Mouse (Mus musculus) ES-Bruce4 (cell line): ENCODE results near the gene Creb1. TPM values are rescaled to one million over a fixed set of nuclear protein-coding genes. Genes with fewer than 3 reads are reported as not detected.

Source experiments
- H3K27ac ChIP-seq: 2 replicates; pipeline ENCODE4 v1.5.1; 2012; ENCODE audit warnings: low read length, inconsistent platforms; ENCODE audit not compliant: insufficient read depth
- H3K27me3 ChIP-seq: 2 replicates; pipeline ENCODE4 v1.6.1; 2012; ENCODE audit warnings: mild to moderate bottlenecking, low read length, inconsistent platforms; ENCODE audit not compliant: control insufficient read depth, poor library complexity, insufficient read depth, severe bottlenecking
- H3K36me3 ChIP-seq: 2 replicates; pipeline ENCODE4 v1.6.1; 2012; ENCODE audit warnings: inconsistent platforms, mild to moderate bottlenecking, low read length, moderate library complexity; ENCODE audit not compliant: control insufficient read depth, poor library complexity, insufficient read depth, severe bottlenecking
- H3K4me1 ChIP-seq: one replicate; pipeline ENCODE4 v1.8.1; 2011; ENCODE audit warnings: low read length; ENCODE audit not compliant: control insufficient read depth, insufficient read depth
- H3K4me3 ChIP-seq: 2 replicates; pipeline ENCODE4 v1.5.1; 2011; ENCODE audit warnings: low read depth, mild to moderate bottlenecking, low read length
- H3K9ac ChIP-seq: 2 replicates; pipeline ENCODE4 v1.6.1; 2012; ENCODE audit warnings: low read depth, mild to moderate bottlenecking, inconsistent platforms; ENCODE audit not compliant: poor library complexity, severe bottlenecking
- H3K9me3 ChIP-seq: replicated peaks from 2 replicates; pipeline ENCODE4 v1.6.1; 2012; ENCODE audit warnings: mild to moderate bottlenecking, low read length, inconsistent platforms; ENCODE audit not compliant: control insufficient read depth, poor library complexity, insufficient read depth, severe bottlenecking
- CTCF ChIP-seq: IDR thresholded peaks from one replicate; pipeline ENCODE4 v1.8.1; 2011; ENCODE audit warnings: low read depth, low read length
- EP300 ChIP-seq: IDR thresholded peaks from 2 replicates; pipeline ENCODE4 v1.6.1; 2011; ENCODE audit warnings: low read depth, low read length; ENCODE audit not compliant: insufficient read depth
- POLR2A ChIP-seq: IDR thresholded peaks from one replicate; pipeline ENCODE4 v1.8.1; 2011; ENCODE audit warnings: low read length; ENCODE audit not compliant: insufficient read depth
- polyA plus RNA-seq: library from polyadenylated mRNA; stranded (reverse); fragments of >200 nt; gene quantifications from 2 replicates; pipeline ENCODE4 v1.2.4, GENCODE M21; 2011; ENCODE audit warnings: low read depth; ENCODE audit not compliant: missing spikeins, insufficient read depth, insufficient read length

Gene Creb1
- polyA plus RNA-seq, 1 experiment = 62.5 TPM

DNA sequence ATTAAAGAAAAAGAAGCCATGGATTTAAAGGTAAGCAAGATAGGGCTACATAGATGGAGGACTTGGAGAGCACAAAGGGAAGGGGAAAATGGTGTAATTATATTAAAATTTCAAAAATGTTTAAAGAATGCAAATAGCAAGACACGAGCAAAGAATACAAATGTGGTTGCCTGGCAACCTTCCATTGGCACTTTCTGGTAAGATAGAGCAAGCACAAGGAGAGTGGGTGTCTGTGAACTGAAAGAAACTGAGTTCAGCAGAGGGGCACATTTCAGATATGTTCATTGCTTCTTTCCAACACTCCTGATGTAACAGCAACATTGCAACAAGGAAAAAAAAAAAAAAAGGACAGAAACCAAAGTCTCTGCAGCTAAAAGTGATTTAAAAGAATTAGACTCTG lies 22.8 kb upstream of the Creb1 start:
- H3K9me3 ChIP-seq = no peaks in the 10 kb centered on the region
- no peak overlapping the region for H3K4me3 ChIP-seq
- no peak overlapping the region for H3K27ac ChIP-seq
- no peaks in the 10 kb centered on the region for H3K27me3 ChIP-seq
- no peaks in the 10 kb centered on the region for H3K36me3 ChIP-seq
- H3K4me1 ChIP-seq = no peaks in the 10 kb centered on the region
- H3K9ac ChIP-seq = no peak overlapping the region
- no peak for TF ChIP-seq EP300

DNA sequence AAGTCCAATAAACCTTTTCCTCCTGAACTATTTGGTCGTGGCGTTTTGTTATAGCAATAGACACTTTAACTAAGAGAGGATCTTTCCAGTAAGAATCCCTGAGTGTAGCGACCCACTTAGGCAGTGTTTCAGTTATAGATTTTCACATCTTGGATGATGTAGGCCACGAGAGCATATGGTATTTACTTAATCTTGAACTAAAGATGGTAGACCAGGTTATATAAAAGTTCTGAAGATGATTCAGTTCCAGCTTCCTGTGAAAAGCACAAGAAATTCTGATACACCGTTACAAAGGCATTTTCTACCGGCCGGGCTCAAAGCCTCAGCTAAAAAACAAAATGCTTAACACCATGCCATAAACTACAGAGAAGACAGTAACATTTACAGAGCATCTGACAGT lies 18.3 kb upstream of the Creb1 start:
- Histone ChIP-seq H3K27me3 (no peaks in the 10 kb centered on the region), H3K27ac (no peak overlapping the region), H3K4me1 (no peaks in the 10 kb centered on the region), H3K4me3 (no peak overlapping the region), H3K9me3 (no peaks in the 10 kb centered on the region), H3K36me3 (no peaks in the 10 kb centered on the region), H3K9ac (no peak overlapping the region)
- TF ChIP-seq EP300 = no peak
- TF ChIP-seq CTCF = no peak
- no peak for TF ChIP-seq POLR2A

DNA sequence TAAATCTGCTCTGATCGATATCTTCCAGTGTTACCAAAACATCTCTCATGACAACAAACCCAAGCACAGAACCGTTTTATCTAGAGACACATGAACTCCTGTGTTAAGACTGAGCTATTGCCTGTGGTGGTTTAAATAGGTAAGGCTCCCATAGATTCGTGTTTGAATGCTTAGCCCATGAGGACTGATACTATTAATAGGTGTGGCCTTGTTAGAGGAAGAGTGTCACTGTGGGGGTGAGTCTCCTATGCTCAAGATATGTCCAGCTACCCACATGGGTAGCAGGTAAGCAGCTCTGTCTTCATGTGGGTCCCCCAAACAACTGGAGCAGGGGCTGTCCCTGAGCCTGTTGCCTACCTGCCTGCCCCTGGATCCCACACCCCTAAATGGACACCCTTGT lies 15.9 kb upstream of the Creb1 start:
- Histone ChIP-seq H3K4me3 (no peak overlapping the region), H3K9me3 (no peaks in the 10 kb centered on the region), H3K9ac (no peak overlapping the region), H3K36me3 (no peaks in the 10 kb centered on the region), H3K27me3 (no peaks in the 10 kb centered on the region), H3K4me1 (no peaks in the 10 kb centered on the region), H3K27ac (no peak overlapping the region)
- TF ChIP-seq CTCF (no peak), POLR2A (no peak), EP300 (no peak)

DNA sequence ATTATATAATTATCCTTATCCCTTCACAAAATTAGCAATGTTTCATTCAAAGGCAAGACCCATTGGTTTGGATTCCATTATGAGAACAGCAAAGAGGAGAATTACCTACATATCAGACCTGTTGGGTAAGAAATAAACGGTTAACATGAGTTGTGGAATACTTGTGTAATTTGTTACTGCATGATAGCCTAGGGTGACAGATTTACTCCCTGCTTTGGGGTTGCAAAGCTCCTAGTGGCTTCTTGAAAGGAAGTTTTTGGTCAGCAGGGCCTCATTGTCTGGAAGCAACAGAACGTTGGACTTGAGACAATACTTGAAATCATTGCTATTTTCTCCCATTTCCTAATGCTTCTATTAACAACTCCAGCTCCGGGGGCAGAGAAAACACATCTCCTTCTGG lies 14.0 kb upstream of the Creb1 start:
- no peaks in the 10 kb centered on the region for H3K27me3 ChIP-seq
- no peaks in the 10 kb centered on the region for H3K4me1 ChIP-seq
- no peaks in the 10 kb centered on the region for H3K36me3 ChIP-seq
- no peak overlapping the region for H3K9ac ChIP-seq
- no peaks in the 10 kb centered on the region for H3K9me3 ChIP-seq
- no peak overlapping the region for H3K27ac ChIP-seq
- TF ChIP-seq EP300 = no peak
- TF ChIP-seq POLR2A = no peak
- no peak for TF ChIP-seq CTCF
- H3K4me3 ChIP-seq = no peak overlapping the region

DNA sequence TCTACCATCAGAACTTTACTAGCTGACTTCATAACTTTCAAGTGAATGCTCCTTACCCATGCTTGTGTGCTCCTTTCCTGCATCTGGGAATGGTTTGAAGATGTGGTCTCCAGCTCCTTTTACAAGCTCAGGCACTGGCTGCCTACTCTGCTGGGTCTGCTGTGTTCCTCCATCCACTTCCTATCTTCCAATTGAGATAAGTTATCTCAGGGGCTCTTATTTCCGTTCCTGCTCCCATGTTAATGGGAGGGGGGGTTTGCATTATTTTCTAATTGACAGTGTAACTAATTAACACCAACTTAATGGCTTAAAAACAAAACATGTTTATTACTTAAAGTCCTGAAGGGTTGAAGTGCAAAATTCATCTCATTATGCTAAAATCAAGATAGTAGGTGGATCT lies 13.1 kb upstream of the Creb1 start:
- no peak for TF ChIP-seq POLR2A
- TF ChIP-seq CTCF = no peak
- TF ChIP-seq EP300 = no peak

DNA sequence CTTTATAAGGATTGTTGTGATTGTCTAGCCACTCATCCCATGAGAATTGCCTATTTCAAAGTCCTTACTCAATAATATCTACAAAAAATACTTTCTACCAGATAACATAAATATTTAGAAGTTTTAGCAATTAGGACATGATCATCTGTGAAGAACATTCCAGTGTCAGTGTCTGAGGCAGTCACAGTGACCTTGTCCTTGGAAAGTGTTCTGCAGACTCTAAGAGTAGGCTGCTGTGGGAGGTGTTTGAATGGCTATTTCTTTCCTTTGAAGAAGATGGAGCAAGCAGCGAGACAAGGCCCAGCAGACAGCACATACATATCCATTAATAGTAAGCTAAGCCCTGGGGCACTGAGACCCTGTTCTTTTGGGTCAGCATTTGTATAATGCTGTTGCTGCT lies 12.5 kb upstream of the Creb1 start:
- Histone ChIP-seq H3K27me3 (no peaks in the 10 kb centered on the region), H3K9me3 (no peaks in the 10 kb centered on the region), H3K27ac (no peak overlapping the region), H3K36me3 (no peaks in the 10 kb centered on the region), H3K4me3 (no peak overlapping the region), H3K4me1 (no peaks in the 10 kb centered on the region), H3K9ac (no peak overlapping the region)
- no peak for TF ChIP-seq EP300
- TF ChIP-seq CTCF = no peak
- TF ChIP-seq POLR2A = no peak

More for the DNA sequence above, 13.1 kb upstream of the Creb1 start:
- Histone ChIP-seq H3K9ac (no peak overlapping the region), H3K4me3 (no peak overlapping the region), H3K36me3 (no peaks in the 10 kb centered on the region), H3K27ac (no peak overlapping the region), H3K9me3 (no peaks in the 10 kb centered on the region), H3K27me3 (no peaks in the 10 kb centered on the region), H3K4me1 (no peaks in the 10 kb centered on the region)
